Mouse (Mus musculus) embryonic facial prominence, embryonic 14.5 days (tissue): ENCODE data around the gene Ryr1. TPM values are rescaled to one million over a fixed set of nuclear protein-coding genes. Genes with fewer than 3 reads are reported as not detected.
A peak's percentile ranks its signal among the peaks of the same experiment; 100 is the strongest.

Experiments used
- ATAC-seq: fragments of 200-750 bp; cut with Nextera tagmentation; 2 replicates; pipeline ENCODE4 v1.8.0; 2017; ENCODE audit warnings: low read depth, moderate number of reproducible peaks, moderate TSS enrichment
- DNase-seq: peaks from one replicate; pipeline ENCODE4 v3.0.0-alpha.2; 2015; ENCODE audit warnings: low spot score
- H3K27ac ChIP-seq: fragments of 300-500 bp; sonication (generic); replicated peaks from 2 replicates; pipeline ENCODE4 v1.5.1; 2014; ENCODE audit warnings: low read depth, mild to moderate bottlenecking, low read length, moderate library complexity
- H3K27me3 ChIP-seq: fragments of 300-500 bp; sonication (generic); replicated peaks from 2 replicates; pipeline ENCODE4 v1.6.1; 2014; ENCODE audit warnings: low read length; ENCODE audit not compliant: control insufficient read depth, insufficient read depth
- H3K36me3 ChIP-seq: fragments of 300-500 bp; sonication (generic); 2 replicates; pipeline ENCODE4 v1.6.1; 2014; ENCODE audit warnings: low read length, mixed read lengths; ENCODE audit not compliant: control insufficient read depth, insufficient read depth
- H3K4me1 ChIP-seq: fragments of 300-500 bp; sonication (generic); 2 replicates; pipeline ENCODE4 v1.6.1; 2014; ENCODE audit warnings: antibody characterized with exemption, low read length; ENCODE audit not compliant: control insufficient read depth, insufficient read depth
- H3K4me2 ChIP-seq: fragments of 300-500 bp; sonication (generic); 2 replicates; pipeline ENCODE4 v1.6.1; 2014; ENCODE audit warnings: low read depth, mild to moderate bottlenecking, low read length, moderate library complexity, mixed read lengths
- H3K4me3 ChIP-seq: fragments of 300-500 bp; sonication (generic); 2 replicates; pipeline ENCODE4 v1.5.1; 2014; ENCODE audit warnings: low read depth, mild to moderate bottlenecking, low read length
- H3K9ac ChIP-seq: fragments of 300-500 bp; sonication (generic); 2 replicates; pipeline ENCODE4 v1.6.1; 2014; ENCODE audit warnings: low read depth, mild to moderate bottlenecking, low read length, moderate library complexity, mixed read lengths
- H3K9me3 ChIP-seq: fragments of 300-500 bp; sonication (generic); 2 replicates; pipeline ENCODE4 v1.6.1; 2016; ENCODE audit warnings: low read length; ENCODE audit not compliant: control insufficient read depth
- WGBS: fragments of 180-500 bp; shearing (Covaris S2); extraction: QIAGEN DNeasy Blood & Tissue Kit; methylation state at CpG from one replicate; pipeline ENCODE4 v1.1.7; 2014; 5-methylcytosine and 5-hydroxymethylcytosine counted together
- polyA plus RNA-seq: library from polyadenylated mRNA; unstranded; fragments of >200 nt; fragmentation: Nextera tagmentation; extraction: Ambion mirVana; gene quantifications from 2 replicates; pipeline ENCODE4 v1.2.1, GENCODE M21; 2014

Gene Ryr1
- polyA plus RNA-seq, 1 experiment from 2014 or later, result 10.6 TPM

DNA sequence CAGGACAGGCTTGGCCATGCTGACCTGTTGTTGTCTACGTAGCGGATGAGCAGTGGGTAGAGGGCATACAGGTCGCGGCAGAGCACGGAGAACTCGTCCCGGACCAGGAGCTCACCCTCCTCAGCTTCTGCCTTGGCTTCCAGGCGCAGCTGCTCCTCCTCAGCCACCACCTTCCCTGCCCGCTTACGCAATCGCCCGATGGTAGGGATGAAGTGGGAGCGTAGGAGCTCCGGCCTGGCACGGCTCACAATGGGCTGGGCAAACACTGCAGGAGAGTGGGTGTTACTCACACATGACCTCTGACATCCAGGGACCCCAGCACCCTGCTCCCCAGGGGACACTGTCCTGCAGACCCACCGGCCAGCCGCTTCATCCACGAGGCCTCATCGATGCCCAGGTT is 65.5 kb downstream of the Ryr1 start:
- Histone ChIP-seq H3K27me3 (no peaks in the 10 kb centered on the region), H3K4me3 (no peak overlapping the region), H3K9me3 (no peaks in the 10 kb centered on the region), H3K4me2 (no peak overlapping the region), H3K9ac (no peak overlapping the region), H3K36me3 (no peaks in the 10 kb centered on the region), H3K4me1 (no peaks in the 10 kb centered on the region; the same call in 1 of the 2 replicates), H3K27ac (no peak overlapping the region)
- DNase-seq (no peak), ATAC-seq (no peak)
- WGBS, result 93% methylated on average over 18 of the region's 19 CpGs

DNA sequence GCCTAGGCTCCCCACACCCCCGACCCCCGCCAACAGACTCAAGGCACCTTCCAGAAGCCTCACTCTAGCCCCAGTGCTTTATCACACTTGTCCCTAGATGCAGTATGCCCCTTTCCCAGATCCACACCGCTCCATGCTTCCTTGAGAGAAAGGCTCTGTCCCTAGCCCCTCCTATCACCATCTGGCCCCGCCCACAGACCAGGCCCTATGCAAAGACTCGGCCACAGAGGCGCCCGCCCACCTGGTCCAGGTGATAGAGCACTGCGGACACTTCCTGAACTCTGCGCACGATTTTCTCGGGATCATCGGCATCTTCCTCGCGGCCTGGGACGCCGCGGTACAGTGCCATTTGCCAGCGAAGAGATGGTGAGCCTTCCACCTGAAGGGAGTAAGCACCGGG is 72.2 kb downstream of the Ryr1 start:
- Histone ChIP-seq H3K4me3 (peak overlapping the region; percentile 19), H3K9ac (no peak overlapping the region; the same call in 1 of the 2 replicates), H3K4me2 (peak overlapping the region; percentile 39), H3K36me3 (no peaks in the 10 kb centered on the region), H3K27me3 (peaks cover 25% of the 10 kb centered on the region), H3K9me3 (no peaks in the 10 kb centered on the region), H3K27ac (no peak overlapping the region), H3K4me1 (no peaks in the 10 kb centered on the region)
- 5% methylated on average over 19 of the region's 19 CpGs for WGBS
- ATAC-seq (0 out of 2 replicates have a peak, but pooled peaks have one; percentile 31), DNase-seq (no peak)

DNA sequence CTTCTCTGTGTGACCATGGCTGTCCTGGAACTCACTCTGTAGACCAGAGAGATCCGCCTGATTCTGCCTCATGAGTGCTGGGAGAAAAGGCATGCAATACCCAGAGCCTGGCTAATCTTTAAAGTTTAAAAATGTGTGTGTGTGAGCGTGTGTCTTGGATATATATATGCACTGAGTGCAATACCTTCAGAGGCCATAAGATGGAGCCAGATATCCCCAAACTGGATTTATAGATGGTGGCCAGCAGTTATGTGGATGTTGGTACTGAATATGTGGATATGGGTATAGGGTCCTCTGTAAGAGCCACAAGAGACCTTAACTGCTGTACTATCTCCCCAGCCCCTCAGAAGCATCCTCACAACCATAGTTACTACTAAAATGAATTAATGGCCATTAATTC is 74.2 kb downstream of the Ryr1 start:
- peaks cover 25% of the 10 kb centered on the region for H3K27me3 ChIP-seq
- 50% methylated on average over 2 of the region's 2 CpGs for WGBS
- H3K36me3 ChIP-seq, result no peaks in the 10 kb centered on the region
- H3K4me2 ChIP-seq, result no peak overlapping the region
- H3K4me3 ChIP-seq, result no peak overlapping the region
- ATAC-seq (no peak), DNase-seq (peak; percentile 34)
- H3K27ac ChIP-seq, result no peak overlapping the region
- no peaks in the 10 kb centered on the region; the same call in 1 of the 2 replicates for H3K4me1 ChIP-seq
- H3K9ac ChIP-seq, result no peak overlapping the region
- H3K9me3 ChIP-seq, result no peaks in the 10 kb centered on the region

DNA sequence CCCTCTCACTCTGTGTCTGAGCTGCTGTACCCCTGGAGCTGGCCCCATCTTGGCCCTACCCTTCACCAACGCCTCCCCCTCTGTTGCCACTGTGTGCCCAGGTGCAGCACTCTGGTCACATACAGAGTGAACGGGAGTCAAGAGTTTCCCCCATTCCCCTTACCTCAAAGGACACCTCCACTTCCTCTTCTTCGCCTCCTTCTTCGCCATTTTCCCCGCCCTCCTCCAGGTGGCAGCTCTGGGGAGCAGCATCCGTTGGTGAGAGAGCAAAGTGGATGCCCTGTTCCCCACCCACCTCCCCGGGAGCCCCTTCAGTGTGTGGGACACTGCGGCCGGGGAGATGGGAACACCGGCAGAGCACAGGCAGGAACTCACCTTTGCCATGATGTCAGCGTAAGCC is 76.4 kb downstream of the Ryr1 start:
- no peak overlapping the region for H3K4me3 ChIP-seq
- no peak overlapping the region for H3K27ac ChIP-seq
- ATAC-seq (no peak), DNase-seq (no peak)
- H3K27me3 ChIP-seq, result peaks cover 17% of the 10 kb centered on the region
- H3K4me2 ChIP-seq, result no peak overlapping the region
- no peaks in the 10 kb centered on the region for H3K36me3 ChIP-seq
- peaks cover 1% of the 10 kb centered on the region for H3K4me1 ChIP-seq
- WGBS, result 79% methylated on average over 11 of the region's 11 CpGs
- H3K9me3 ChIP-seq, result no peaks in the 10 kb centered on the region
- no peak overlapping the region for H3K9ac ChIP-seq

DNA sequence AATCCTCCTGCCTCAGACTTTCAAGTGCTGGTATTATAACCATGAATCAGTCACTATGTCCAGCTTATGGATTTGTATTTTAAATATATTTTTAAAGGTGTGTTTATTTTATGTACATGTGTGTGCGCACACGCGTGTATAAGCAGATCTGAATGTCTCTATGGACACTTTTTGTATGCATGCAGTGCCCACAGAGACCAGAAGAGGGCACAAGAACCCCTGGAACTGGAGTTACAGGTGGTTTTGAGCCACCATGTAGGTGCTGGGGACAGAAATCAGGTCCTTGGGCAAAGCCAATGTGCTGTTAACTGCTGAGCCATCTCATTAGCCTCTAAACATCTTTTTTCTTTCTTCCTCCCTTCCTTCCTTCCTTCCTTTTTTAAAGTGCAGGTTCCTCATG is 76.9 kb downstream of the Ryr1 start:
- Histone ChIP-seq H3K9me3 (no peaks in the 10 kb centered on the region), H3K4me1 (peaks cover 3% of the 10 kb centered on the region), H3K36me3 (no peaks in the 10 kb centered on the region), H3K4me3 (no peak overlapping the region), H3K4me2 (no peak overlapping the region), H3K27ac (no peak overlapping the region), H3K27me3 (peaks cover 13% of the 10 kb centered on the region), H3K9ac (no peak overlapping the region)
- DNase-seq, result no peak
- WGBS, result 83% methylated on average over 3 of the region's 3 CpGs
- no peak for ATAC-seq

DNA sequence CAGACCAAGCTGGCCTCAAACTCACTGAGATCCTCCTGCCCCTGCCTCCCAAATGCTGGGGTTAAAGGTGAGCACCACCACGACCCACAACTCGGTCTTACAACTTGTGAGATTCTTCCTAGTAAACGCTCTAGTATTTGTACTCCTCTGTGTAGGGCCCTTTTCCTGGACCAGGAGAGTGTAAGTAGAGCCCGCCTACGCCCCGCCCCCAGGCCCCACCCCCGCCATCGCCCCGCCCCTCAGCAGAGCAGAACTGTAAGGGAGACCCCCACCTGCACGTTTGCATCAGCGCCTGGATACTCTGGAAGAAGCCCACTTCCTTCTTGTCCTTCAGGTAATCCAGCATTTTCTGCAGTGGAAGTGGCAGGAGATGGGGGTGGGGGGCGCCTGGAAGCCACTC is 78.4 kb downstream of the Ryr1 start:
- Histone ChIP-seq H3K4me1 (peaks cover 3% of the 10 kb centered on the region), H3K4me2 (0 out of 2 replicates have a peak overlapping the region, but pooled peaks have one; percentile 15), H3K27me3 (no peaks in the 10 kb centered on the region), H3K4me3 (no peak overlapping the region), H3K36me3 (no peaks in the 10 kb centered on the region), H3K27ac (no peak overlapping the region), H3K9me3 (no peaks in the 10 kb centered on the region), H3K9ac (no peak overlapping the region)
- ATAC-seq (0 out of 2 replicates have a peak, but pooled peaks have one; percentile 34), DNase-seq (no peak)
- WGBS, result 12% methylated on average over 11 of the region's 12 CpGs

DNA sequence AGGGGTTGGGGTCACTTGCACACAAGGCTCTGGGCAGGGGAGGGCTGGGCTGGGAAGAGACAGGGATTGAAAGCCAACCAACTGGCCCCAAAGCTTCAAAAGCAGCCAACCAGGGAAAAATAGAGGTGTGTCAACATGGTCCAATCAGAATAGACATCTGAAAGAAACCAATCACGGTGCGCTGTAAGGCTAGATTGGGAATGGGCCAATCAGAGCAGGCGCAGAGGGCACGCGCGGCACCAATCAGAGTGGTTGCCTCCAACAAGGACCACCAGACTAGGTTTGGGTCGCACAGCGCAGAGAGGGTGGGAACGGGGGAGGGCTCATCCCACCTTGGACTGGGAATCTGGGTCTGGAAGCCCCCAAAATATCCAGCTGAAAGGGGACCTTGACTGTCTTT is 80.7 kb downstream of the Ryr1 start:
- H3K9ac ChIP-seq, result no peak overlapping the region
- DNase-seq (no peak), ATAC-seq (no peak)
- H3K27me3 ChIP-seq, result no peaks in the 10 kb centered on the region
- 45% methylated on average over 9 of the region's 9 CpGs for WGBS
- H3K4me2 ChIP-seq, result no peak overlapping the region
- H3K4me1 ChIP-seq, result peaks cover 3% of the 10 kb centered on the region
- H3K36me3 ChIP-seq, result no peaks in the 10 kb centered on the region
- H3K4me3 ChIP-seq, result no peak overlapping the region
- H3K27ac ChIP-seq, result no peak overlapping the region
- no peaks in the 10 kb centered on the region for H3K9me3 ChIP-seq

DNA sequence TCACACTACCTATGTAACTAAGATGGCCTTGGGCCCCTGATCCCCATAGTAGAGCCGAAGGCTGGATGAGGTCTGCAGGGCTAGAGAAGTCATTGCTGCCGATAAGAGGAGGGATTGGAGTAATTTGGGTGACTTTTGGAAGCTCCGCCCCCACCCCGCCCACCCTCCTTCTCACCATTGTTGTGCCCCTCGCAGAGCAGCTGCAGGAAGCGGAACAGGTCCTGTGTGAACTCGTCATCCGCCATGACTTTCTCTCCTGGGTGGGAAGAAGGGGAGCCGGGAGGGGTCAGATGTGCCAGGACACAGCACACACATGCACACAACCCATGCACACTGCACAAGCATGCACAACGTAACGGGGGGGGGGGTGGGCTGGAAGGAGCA is 81.3 kb downstream of the Ryr1 start:
- ATAC-seq (no peak), DNase-seq (peak; percentile 24)
- Histone ChIP-seq H3K4me1 (peaks cover 3% of the 10 kb centered on the region), H3K27ac (no peak overlapping the region; the same call in 1 of the 2 replicates), H3K9ac (no peak overlapping the region), H3K9me3 (no peaks in the 10 kb centered on the region), H3K4me2 (peak overlapping the region; percentile 23), H3K36me3 (no peaks in the 10 kb centered on the region), H3K27me3 (no peaks in the 10 kb centered on the region), H3K4me3 (no peak overlapping the region)
- 28% methylated on average over 10 of the region's 11 CpGs for WGBS

DNA sequence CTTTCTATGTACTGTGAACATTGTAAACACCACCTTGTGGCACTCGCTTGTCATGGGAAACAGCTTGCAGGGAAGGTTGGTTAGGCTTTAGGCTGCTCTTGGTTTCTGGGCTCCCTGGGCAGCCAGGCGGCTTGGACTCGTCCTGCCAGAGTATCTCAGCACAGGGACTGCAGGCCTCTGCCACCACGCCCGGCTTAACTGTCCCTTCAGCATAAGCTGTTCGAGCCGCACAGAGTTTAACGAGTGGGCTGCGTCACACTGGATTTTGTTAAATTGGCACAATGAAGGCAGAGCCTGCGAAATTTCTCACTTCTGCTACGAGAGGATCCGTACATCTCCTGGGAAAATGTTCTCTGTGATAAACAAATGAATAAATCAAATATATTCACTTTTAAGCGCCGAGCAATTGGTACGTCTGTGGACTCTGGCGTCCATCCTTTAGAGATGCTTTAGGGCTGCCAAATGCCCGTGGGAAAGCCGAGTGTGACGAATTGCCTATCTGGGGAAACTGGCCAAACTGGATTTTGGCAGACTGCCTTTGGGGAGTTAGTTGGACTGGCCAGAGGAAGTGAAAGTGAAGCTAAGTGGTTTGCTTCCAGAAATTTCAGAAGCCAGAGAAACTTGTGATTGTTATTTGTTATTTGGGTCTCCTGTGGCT is 81.8 kb downstream of the Ryr1 start:
- ATAC-seq, result no peak
- no peak overlapping the region for H3K9ac ChIP-seq
- peak overlapping the region; percentile 33; the same call in 1 of the 2 replicates for H3K27ac ChIP-seq

More for the DNA sequence above, 81.8 kb downstream of the Ryr1 start:
- Histone ChIP-seq H3K36me3 (no peaks in the 10 kb centered on the region), H3K4me1 (peaks cover 3% of the 10 kb centered on the region), H3K27me3 (no peaks in the 10 kb centered on the region), H3K4me2 (peak overlapping the region; percentile 1; the same call in 1 of the 2 replicates), H3K4me3 (no peak overlapping the region), H3K9me3 (no peaks in the 10 kb centered on the region)
- 69% methylated on average over 19 of the region's 19 CpGs for WGBS
- peak; percentile 73 for DNase-seq
